Mouse (Mus musculus): ENCODE measurements around the gene Tcf7l2.

DNA sequence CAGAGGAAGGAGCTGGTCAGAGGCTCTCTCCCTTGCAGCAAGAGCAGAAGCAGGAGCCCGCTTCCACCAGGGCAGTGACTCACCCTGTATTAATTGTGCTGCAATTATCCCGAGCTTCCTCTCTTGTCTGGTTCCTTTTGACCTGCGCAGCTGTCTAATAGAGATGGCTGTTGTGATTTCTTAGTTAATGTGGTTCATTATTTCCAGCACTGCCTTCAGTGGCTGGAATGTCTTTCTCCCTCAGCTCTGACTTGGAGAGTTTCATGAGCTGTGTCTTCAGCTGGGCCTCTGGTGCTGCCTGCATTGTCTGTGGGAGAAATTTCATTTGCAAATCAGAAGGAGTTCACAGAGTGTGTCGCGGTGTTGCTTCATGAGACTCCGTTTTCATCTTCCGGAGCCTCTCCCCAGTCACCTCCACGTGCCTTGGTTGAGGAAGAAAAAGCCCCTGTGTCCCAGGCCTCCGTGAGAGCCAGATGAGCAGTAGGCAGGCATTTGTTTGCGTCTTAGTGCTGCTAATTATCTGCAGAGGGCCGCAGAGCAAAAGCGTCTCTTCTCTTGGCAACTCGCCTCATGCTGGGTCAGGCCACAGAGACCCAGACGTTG is 228.4 kb downstream of the Tcf7l2 start:
- TF ChIP-seq CTCF (IDR thresholded peaks at IDR 0.05; ENCODE audit: control insufficient read depth, insufficient read depth, insufficient replicate concordance, low read depth, low read length) (no peak), POLR2A (IDR thresholded peaks at IDR 0.05; ENCODE audit: control insufficient read depth, low read depth, low read length) (no peak)

All from testis, adult 2 months (tissue).